Mouse (Mus musculus) right cerebral cortex, postnatal 25 days (tissue): Measurements from ENCODE around the gene Runx3.

ENCODE experiments used
- DNase-seq: peaks from one replicate; pipeline ENCODE4 v3.0.0; 2022

Runx3 gene

DNA sequence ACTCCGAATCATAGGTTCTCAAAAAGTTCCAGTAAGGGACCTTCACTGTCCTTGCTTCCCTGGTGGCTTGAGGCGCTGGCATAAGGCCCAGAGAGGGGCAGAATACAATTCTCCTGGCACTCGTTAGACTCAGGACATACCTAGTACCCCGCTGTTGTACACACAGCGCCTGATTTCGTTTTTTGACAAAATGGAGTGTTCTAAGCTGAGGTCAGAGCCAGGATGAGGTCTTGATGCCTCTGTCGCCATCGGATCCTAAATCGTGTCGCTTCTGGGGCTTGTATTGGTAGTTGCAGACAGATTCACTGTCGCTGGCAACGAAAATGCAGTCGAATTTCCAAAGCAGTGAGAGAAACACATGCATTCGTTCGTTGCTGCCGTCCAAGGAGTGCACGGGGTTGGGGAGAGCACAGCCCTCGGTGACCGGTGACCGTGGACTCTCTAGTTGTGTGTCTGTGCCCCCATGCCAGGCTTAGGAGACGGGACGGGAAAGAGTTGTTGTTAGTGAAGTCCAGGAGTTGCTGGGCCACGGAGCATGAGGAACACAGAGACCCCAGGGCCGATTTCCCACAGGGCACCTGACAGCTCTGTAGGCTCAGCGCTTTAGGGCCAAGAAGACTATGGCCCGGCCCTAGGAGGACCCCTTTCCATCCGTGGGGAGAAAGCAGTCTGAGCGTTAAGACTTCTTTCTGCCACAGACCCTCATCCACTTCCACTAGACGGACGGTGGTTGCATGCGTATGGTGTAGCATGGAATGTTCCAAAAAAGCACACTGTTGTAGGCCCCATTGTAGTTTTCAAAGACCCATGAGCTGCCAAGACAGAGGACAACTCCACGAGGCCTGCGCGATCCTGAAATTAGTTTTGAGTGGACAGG lies 30.9 kb downstream of the Runx3 start:
- no peak for DNase-seq

DNA sequence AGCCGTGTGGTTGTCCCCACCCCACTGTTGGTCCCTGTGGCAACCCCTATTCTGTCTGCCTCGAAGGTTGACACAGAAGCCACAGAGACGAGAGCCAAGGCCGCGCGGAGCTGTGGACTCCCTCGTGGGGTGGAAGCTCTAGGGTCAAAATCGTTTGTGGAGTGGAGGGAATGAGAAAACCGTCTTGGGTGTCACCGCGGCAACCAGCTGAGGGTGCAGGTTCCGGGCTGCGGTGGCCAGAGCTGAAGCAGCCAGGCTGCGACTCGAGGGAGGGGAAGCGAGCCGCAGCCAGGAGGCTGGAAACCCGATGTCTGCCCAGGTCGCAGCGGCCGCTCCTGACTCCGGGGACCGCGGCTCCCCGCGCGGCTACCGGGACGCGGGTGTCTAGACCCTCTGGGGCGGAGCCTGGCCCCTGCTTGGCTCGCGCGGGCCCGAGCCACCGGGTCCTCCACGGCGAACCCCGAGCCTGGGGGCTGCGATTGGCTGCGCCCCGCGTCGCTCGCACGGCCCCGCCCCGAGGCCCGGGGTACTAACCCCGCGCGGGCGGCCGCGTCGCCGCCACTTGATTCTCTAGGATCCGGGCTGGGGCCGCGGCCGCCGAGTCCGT lies 31.6 kb downstream of the Runx3 start:
- DNase-seq: no peak

DNA sequence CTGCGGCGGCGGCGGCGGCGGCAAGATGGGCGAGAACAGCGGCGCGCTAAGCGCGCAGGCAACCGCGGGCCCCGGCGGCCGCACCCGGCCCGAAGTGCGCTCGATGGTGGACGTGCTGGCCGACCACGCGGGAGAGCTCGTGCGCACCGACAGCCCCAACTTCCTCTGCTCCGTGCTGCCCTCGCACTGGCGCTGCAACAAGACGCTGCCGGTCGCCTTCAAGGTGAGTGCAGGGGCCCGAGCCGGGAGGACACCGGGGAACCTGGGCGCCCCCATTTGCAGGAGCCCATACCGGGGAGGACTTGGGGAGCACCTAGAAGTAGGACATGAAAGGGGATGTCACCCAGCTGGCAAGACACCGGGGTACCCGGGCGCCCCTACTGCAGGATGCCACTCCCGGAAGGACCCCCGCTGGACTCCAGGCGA lies 32.4 kb downstream of the Runx3 start:
- no peak for DNase-seq

GRCm38 (mm10) chr4:135153260-135154088 lies 33.0 kb downstream of the Runx3 start:
- DNase-seq: no peak

DNA sequence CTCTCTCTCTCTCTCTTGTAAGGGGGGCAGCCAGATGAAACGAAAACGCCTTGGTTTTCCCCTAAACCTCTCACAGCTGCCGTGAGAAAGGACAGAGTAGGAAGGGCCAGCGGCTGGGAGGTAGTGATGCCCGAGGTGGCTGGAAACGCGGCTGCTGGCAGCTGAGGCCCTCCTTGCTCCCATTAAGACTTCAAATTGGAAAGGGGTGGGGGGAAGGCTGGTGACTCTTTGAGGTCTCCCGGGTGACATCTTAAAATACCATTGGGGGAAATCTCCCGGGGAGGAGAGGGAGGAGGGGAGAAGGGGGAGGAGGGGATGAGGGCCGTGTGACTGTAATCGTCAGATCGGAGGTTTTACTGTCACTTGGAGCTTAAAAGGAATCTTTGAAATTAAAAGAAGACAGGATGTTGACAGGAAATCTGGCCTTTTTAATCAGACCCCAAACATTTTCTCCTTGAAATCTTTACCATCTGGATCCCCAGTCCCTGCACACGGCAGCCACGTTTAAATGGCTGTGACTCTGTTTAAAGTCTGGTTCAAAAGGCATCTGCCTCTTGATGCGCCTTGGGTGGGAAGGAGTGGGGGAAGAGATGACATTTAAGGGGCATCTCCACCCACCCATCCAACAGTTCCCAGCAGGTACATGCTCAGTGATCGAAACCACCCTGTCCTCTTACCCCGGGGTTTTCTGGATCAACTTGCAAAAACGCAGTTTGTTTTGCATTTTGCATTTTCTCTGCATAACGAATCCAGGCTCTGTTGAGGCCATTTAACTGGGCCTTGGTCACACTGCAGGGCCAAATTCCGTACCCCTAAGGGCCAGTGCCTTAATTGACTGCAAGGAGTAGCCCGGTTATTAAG lies 33.9 kb downstream of the Runx3 start:
- no peak for DNase-seq

DNA sequence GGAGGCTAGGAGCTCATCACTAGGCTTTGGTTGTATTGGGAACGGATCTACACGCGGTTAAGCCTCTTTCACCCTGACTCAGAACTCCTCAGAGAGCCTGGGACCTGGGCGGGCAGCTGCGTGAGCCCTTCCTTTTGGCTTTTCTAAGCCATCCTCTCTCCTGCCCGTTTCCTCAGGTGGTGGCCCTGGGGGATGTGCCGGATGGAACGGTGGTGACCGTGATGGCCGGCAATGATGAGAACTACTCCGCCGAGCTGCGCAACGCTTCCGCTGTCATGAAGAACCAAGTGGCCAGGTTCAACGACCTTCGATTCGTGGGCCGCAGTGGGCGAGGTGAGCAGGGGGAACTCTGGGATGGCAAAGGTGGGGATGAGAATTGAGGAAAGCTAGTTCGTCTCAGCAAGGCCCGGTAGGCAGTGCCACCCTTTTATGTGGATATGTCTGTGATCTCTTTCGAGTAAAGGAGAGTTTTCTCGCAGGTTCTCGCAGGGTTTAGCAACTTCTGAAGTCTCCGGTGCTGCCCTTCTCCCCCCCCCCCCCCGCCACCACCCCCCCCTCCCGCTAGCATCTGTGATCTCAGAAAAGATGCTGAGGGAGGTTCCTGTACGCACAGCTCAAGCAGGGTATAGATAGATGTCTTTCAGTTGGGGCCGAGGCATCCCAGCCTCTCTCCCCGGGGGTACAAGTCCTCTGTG lies 34.8 kb downstream of the Runx3 start:
- DNase-seq: no peak

DNA sequence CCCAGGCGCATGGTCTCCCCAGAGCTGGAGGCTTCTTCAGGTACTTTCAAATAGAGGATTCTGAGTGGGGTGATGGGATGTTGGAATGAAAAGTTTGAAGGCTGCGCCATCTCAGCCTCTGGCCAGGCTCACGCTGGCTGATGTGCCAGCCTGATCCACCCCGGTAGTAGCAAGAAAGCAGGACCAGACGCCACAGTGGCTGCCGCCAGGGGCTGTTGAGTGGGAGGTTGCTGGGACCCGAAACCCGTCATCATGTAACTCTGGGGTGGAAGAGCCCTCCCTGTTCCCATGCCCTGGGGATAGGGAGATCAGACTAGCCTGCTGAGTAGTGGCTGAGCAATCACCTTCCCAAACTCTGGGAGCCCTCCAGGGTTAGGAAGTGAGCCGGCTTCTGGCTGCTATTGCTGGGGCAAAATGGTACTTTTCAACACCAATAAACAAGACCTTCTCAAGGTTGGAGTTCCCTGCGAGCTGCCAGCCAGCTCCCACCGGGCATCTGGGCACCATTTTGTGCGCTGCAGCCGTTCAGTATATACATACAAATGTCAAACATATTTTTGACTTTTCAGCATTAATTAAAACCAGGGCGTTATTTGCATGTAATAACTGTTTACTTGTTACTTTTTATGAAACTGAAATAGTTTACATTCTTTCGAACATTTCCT lies 35.5 kb downstream of the Runx3 start:
- no peak for DNase-seq

DNA sequence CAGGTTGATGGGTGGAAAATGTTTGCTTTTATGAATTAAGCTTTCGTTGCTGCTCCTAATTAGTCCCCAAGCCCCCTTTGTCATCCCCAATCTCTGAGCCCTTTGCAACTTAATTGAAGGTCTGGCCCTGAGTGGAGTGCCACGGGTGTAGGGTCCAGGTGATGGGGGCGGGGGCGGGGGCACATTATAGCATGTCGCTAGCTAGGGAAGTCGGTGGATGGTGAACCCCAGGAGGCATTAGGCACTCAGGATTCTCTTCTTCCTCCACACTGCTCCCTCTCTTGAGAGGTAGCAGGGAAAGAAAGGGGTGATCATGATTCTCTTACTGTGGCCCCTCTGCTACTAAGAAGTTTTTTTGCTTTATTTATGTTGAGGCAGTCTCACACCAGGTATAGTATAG lies 36.1 kb downstream of the Runx3 start:
- no peak for DNase-seq

DNA sequence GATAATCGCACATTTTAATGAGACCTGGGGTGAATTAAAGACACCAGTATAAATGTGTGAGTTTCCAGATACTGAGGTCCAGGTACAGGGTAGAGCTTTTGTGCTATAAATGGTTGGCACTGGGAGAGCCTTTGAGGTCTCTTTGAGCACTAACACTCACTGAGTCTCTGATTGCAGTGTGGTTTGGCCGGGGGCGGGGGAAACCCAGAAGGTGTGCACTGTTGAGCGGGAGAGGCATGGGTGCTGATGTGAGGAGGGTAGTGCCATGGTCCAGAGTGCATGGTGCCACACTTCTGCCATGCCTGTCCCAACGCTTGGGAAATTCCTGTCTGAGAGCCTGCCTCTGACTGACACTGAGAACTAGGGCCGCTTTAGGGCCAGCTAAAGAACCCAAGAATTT lies 36.9 kb downstream of the Runx3 start:
- no peak for DNase-seq

GRCm38 (mm10) chr4:135158724-135159409 lies 38.4 kb downstream of the Runx3 start:
- DNase-seq: no peak

DNA sequence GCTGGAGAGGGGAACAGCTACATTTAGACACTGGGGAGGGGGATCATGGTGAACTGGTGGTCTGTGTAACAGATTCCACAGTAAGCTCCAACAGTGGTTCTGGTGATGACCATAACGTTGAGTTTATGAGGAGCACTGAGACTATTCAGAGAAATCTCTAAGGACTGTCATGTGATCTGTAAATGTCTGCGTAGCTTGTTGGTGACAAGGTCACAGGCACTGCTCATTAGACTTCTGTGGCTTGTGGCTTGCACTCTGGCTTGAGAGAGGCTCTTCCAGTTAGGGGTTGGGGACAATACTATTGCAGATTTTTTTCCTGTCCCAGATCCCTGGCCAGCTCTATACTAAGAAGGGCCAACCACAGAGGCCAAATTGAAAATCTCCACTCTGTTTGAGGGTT lies 39.2 kb downstream of the Runx3 start:
- DNase-seq: no peak

DNA sequence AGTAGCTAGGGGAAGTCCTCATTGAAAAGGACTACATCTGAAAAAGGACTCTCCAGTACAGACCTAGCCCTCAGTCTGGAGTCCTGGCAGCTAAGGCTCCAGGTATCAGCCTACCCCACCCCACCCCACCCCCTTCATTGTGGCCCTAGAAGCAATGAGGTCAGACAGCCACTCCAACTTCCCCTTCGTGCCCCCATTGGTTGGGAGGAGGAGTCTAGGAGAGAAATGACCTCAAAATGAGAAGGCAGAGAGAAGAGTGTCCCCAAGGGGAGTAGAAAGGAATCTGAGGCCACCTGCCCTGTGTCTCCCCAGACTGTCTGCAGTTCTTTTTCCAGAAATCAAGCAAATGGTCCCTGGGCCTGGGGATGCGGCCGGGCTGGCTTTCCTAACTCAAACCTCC lies 39.7 kb downstream of the Runx3 start:
- DNase-seq: no peak

DNA sequence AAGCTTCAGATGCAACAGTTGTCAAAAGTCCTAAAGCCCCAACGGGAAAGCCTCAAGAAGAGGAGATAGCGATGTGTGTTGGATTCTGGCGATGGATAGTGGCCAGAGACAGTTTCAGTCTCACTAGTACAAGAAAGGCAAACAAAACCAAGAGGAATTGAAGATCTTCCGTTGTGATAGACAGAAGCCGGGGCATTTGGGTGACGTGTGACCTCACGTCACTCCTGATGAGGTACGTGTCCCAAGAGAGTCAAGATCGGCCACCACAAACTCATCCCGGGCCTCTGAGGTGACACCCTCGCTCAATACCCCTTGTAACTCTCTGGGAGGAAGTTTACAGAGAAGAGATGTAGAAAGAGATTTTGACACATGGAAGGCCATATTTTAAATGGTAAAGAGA lies 41.0 kb downstream of the Runx3 start:
- DNase-seq: no peak

GRCm38 (mm10) chr4:135165761-135166160 lies 45.3 kb downstream of the Runx3 start:
- no peak for DNase-seq

DNA sequence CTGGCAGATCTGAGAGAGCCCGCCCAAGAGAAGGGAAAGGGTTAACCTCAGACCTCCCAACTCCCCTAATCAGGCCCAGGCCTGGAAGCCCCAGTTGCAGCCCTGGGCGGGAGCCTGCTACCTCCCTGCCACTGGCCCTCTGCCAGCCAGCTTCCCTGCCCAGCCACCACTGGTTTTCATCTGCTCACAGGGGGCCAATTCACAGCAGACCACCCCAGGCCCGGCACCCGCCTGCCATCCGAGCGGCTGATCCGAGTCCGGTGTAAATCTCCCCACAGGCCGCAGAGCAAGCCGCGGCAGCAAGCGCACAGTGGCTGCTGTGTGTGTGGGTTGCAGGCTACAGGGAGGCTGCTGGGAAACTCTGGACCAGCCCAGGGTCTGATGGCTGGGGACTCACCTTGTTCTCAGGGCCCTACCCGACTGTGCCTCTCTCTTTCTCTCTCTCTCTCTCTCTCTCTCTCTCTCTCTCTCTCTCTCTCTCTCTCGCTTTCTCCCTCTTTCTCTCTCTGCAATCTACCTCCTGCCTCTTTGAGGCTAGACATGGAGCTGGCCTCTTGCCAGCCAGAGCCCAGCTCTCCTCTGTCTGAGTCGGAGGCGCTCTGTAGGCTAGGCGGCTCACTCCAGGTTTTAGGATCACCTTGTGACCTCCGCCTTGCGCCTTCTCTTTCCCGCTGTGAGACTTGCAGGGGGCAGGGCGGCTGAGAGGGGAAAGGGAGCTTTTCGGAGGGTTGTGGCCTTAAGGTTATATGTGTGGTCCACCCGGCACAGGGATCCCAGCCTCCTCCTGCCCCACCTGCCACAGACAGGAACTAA lies 46.2 kb downstream of the Runx3 start:
- DNase-seq: no peak

- no peak for DNase-seq
Observed at GRCm38 (mm10) chr4:135167816-135168527, 47.5 kb downstream of the Runx3 start.

- DNase-seq: no peak
Observed at GRCm38 (mm10) chr4:135169096-135169495, 48.6 kb downstream of the Runx3 start.

DNA sequence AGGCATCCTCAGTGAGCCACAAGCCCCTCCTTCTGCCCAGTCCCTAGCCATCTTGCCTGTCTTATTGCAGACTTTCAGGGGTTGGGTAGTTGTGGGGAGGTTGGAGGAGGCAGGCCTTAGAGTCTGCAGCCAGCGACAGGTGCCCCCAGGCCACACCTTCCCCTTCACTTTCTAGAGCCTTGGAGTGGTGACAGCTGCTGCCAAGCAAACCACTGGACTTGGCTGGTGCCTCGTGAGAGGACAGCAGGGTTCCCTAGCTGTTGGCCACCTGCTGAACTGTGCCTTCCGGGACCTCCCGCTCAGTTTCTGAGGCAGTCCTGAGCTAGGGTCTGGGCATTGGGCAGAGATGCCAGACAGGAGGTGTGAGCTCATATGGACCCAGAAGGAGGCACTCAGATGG lies 49.0 kb downstream of the Runx3 start:
- DNase-seq: no peak

DNA sequence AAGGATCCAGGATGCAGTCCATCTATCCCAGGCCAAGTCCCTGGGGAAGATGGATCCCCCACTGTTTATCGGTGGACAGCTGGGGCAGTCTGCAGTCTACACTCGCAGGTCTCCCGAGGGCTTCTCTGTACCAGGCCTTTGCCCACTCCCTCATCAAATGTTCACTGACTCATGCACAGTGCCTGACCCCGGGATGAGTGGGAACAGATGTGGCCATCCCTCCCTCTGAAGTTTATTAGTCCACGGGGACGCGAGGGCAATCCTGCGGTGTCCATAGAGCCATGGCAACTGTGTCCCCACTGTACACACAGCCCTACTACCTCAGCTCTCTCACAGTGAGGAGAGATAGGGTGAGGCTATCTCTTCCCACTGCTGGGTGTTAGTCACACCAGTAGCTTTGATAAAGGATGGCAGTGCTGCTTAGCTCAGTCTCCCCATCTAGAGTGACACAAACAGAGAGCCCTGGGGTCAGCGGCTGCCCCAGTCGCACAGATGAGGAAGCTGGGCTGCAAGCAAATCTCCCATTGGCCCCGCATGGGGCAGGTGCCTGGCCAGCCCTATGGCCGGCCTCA lies 50.9 kb downstream of the Runx3 start:
- DNase-seq: no peak
